Mouse (Mus musculus) adrenal gland, adult 8-10 months (tissue): ENCODE results near the gene Mboat1. TPM values are rescaled to one million over a fixed set of nuclear protein-coding genes. Genes with fewer than 3 reads are reported as not detected.
A peak's percentile ranks its signal among the peaks of the same experiment; 100 is the strongest.

Experiments used
- DNase-seq: peaks from one replicate; pipeline ENCODE4 v3.0.0; 2022
- total RNA-seq, 4 experiments: library from RNA; stranded (reverse); gene quantifications; 2 replicates each; pipeline ENCODE4 v1.2.4; 2022

The Mboat1 gene
- total RNA-seq, 4 experiments from 2014 or later: 3.9 to 4.4 (median 4.1) TPM

DNA sequence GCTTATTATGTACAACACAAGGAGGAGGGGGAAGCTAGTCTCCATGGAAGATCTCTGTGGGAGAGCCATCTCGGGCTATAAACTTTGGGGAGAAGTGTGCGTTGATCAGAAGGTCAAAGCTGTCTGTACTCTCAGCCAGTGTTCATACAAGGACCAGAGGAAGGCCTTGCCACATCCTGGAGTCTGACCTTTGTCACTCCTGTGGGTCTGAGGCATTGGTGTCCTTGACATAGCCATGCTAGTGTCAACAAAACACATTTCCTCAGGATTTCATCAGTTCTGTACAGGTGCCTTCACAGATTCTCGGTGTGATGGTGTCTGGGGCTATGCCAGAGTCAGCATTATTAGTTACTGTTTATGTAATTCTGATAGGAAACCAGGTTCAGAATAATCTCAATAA lies 115.1 kb downstream of the Mboat1 start:
- DNase-seq: no peak

DNA sequence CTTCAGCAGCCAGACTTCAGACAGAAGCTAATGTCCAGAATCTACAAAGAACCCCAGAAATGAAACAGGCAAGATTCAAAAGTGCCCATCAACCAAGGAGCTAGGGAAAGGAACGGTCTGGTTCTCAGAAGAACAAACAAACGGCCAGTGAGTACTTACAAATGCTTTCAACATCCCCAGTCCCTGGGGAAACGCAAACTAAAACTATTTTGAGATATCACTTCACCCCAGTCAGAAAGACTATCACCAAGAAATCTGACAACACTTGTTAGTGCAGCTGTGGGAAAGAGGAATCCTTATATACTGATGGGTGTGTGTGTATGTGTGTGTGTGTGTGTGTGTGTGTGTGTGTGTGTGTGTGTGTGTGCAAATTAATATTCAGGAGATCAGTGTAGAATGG lies 116.4 kb downstream of the Mboat1 start:
- DNase-seq: no peak

DNA sequence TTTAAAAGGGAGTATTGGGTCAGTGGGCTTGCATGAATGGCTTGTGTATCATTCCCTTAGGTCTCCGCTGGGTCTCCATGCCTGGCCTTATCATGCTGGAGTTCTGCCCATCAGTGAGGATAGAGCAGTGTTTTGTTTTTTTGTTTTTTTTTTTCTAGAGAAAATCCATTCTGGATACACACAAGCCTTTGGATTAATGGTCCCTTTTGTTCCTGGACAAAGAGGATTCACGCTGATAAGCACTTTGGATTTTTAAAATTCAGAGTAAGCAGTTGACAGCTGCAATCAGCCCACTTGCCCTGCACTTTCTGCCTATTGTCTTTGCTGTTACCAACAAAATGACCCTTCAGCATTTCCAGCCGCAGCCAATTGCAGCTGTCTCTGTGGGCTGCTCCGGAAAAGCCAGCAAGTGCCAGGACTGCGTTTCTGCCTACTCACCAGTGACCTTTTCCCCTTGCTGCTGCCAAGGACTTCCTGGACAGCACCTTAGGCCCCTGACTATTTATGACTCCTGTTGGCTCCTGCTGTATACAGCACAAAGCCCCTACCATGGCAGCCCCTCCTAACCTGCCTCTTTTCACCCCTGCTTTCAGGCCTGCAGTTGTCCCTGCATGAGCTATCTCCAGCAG lies 117.5 kb downstream of the Mboat1 start:
- peak; percentile 60 for DNase-seq

GRCm38 (mm10) chr13:30254421-30254820 lies 118.1 kb downstream of the Mboat1 start:
- DNase-seq: no peak

GRCm38 (mm10) chr13:30258802-30259201 lies 122.5 kb downstream of the Mboat1 start:
- no peak for DNase-seq

DNA sequence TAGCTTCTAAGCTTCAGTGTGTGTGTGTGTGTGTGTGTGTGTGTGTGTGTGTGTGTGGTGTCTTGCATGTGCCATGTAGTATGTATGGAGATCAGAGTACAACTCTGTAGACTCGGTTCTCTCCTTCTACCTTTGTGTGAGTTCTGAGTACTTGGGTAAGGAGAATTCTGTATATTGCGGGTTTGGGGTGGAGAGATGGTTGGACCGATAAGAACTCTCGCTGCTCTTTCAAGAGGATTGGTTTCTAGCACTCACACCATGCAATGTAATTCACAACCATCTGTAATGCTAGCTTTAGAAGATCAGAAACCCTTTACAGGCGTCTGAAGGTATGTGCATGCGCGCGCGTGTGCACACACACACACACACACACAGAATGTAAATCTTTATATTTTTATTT lies 123.0 kb downstream of the Mboat1 start:
- DNase-seq: no peak

- DNase-seq: peak; percentile 48
Measured at GRCm38 (mm10) chr13:30259912-30260560, 123.7 kb downstream of the Mboat1 start.

DNA sequence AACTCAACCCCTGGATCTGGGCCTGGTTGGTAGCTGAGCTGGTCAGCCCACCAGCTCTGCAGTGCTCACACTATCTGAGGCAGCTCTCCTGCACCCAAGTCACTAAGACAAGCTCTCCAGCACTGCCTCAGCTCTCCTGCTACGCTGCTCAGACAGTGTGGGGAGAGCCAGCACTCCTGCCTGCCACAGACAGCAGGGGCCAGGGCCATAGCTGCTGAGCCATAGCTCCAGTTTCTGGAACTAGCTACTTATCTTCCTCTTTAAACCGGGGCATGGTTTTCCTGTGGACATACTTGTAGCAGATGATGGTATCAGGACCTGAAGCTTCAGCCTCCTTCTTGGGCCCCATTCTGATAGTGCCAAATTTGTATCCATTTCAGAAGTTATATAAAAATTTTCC lies 127.4 kb downstream of the Mboat1 start:
- DNase-seq: no peak

- DNase-seq: no peak
Measured at GRCm38 (mm10) chr13:30264303-30264702, 128.0 kb downstream of the Mboat1 start.

- DNase-seq: no peak
Measured at GRCm38 (mm10) chr13:30264765-30265164, 128.5 kb downstream of the Mboat1 start.

- DNase-seq: no peak
Measured at GRCm38 (mm10) chr13:30266036-30266435, 129.7 kb downstream of the Mboat1 start.

- DNase-seq: no peak
Measured at GRCm38 (mm10) chr13:30272040-30272686, 135.9 kb downstream of the Mboat1 start.

Other genes with a start within 250 kb of the Mboat1 start
- gene E2f3, start 150.4 kb upstream of the Mboat1 start, total RNA-seq: 10 to 100 TPM in 3 of 4 experiments, 1 to 10 TPM in 1; 9.4 to 10.8 (median 10.4) TPM
- 100 to 1,000 TPM; 283 to 396 (median 309) TPM for gene Agtr1a, start 200.0 kb downstream of the Mboat1 start, total RNA-seq